Mouse (Mus musculus) heart, postnatal 0 days (tissue): ENCODE measurements around the gene Mark2. TPM values are rescaled to one million over a fixed set of nuclear protein-coding genes. Genes with fewer than 3 reads are reported as not detected.

Experiments used
- ATAC-seq: fragments of 200-750 bp; cut with Nextera tagmentation; 2 replicates; pipeline ENCODE4 v1.8.0; 2017; ENCODE audit warnings: low read depth, moderate number of reproducible peaks, moderate library complexity; ENCODE audit not compliant: insufficient read depth
- DNase-seq: peaks from one replicate; pipeline ENCODE4 v3.0.0-alpha.2; 2016; ENCODE audit warnings: low spot score
- H3K27ac ChIP-seq: fragments of 300-500 bp; sonication (generic); 2 replicates; pipeline ENCODE4 v1.5.1; 2014; ENCODE audit warnings: low read depth, mild to moderate bottlenecking
- H3K27me3 ChIP-seq: fragments of 300-500 bp; sonication (generic); 2 replicates; pipeline ENCODE4 v1.6.1; 2014; ENCODE audit warnings: low read length, mixed read lengths; ENCODE audit not compliant: control insufficient read depth, insufficient read depth
- H3K36me3 ChIP-seq: fragments of 300-500 bp; sonication (generic); replicated peaks from 2 replicates; pipeline ENCODE4 v1.6.1; 2014; ENCODE audit warnings: low read length, mixed read lengths; ENCODE audit not compliant: control insufficient read depth, insufficient read depth
- H3K4me1 ChIP-seq: fragments of 300-500 bp; sonication (generic); 2 replicates; pipeline ENCODE4 v1.6.1; 2014; ENCODE audit warnings: antibody characterized with exemption; ENCODE audit not compliant: control insufficient read depth, insufficient read depth
- H3K4me2 ChIP-seq: fragments of 300-500 bp; sonication (generic); 2 replicates; pipeline ENCODE4 v1.6.1; 2014; ENCODE audit warnings: low read depth, mild to moderate bottlenecking, low read length, moderate library complexity
- H3K4me3 ChIP-seq: fragments of 300-500 bp; sonication (generic); 2 replicates; pipeline ENCODE4 v1.5.1; 2014; ENCODE audit warnings: low read depth, low read length
- H3K9ac ChIP-seq: fragments of 300-500 bp; sonication (generic); replicated peaks from 2 replicates; pipeline ENCODE4 v1.6.1; 2014; ENCODE audit warnings: low read depth, low read length, mixed read lengths
- H3K9me3 ChIP-seq: fragments of 300-500 bp; sonication (generic); replicated peaks from 2 replicates; pipeline ENCODE4 v1.6.1; 2016; ENCODE audit warnings: low read length; ENCODE audit not compliant: control insufficient read depth
- CTCF ChIP-seq: IDR thresholded peaks from 2 replicates; pipeline ENCODE4 v1.5.1; 2016; ENCODE audit warnings: antibody characterized with exemption, control low read depth, low read depth
- EP300 ChIP-seq: IDR thresholded peaks from 2 replicates; pipeline ENCODE4 v1.6.1; 2016; ENCODE audit warnings: antibody characterized with exemption, low read depth
- WGBS: fragments of 180-500 bp; shearing (Covaris S2); extraction: QIAGEN DNeasy Blood & Tissue Kit; methylation state at CpG from one replicate; pipeline ENCODE4 v1.1.7; 2014; 5-methylcytosine and 5-hydroxymethylcytosine counted together
- polyA plus RNA-seq: library from polyadenylated mRNA; unstranded; fragments of >200 nt; fragmentation: Nextera tagmentation; extraction: Ambion mirVana; gene quantifications from 2 replicates; pipeline ENCODE4 v1.2.1, GENCODE M21; 2015
- total RNA-seq: library from RNA; depleted of rRNA; stranded (reverse); fragments of >200 nt; gene quantifications from 2 replicates; pipeline ENCODE4 v1.2.3, GENCODE M21; 2014; ENCODE audit warnings: low replicate concordance

The Mark2 gene
- total and polyA plus RNA-seq, 2 experiments from 2014 or later: 17.8 to 35.2 TPM

DNA sequence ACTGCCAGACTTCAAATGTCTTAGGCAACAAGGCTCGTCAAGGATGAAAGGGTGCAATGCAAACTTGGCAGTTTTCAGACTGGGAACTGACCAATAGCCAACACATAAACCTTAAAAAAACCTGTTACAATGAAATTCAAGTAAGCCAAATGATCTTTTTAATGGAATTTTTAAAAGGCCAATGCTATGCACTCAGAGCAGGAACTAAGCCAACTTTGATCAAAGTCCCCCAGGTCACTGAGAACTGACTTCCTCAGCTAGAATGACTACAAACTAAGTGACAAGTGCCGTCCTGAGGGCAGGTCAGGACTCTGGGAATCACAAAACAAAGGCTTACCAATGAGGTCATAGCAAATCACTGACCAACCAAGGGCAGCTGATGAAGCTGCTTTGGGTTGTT lies 21.5 kb downstream of the Mark2 start:
- H3K4me3 ChIP-seq: no peak overlapping the region
- H3K27me3 ChIP-seq: no peaks in the 10 kb centered on the region
- H3K4me1 ChIP-seq: peaks cover 2% of the 10 kb centered on the region; the same call in 1 of the 2 replicates
- no peak for DNase-seq
- H3K27ac ChIP-seq: no peak overlapping the region
- H3K9ac ChIP-seq: no peak overlapping the region
- TF ChIP-seq EP300: no peak
- no peak for TF ChIP-seq CTCF
- no peaks in the 10 kb centered on the region for H3K36me3 ChIP-seq
- no peaks in the 10 kb centered on the region for H3K9me3 ChIP-seq
- WGBS: 54% methylated on average over 2 of the region's 2 CpGs
- no peak for ATAC-seq
- no peak overlapping the region for H3K4me2 ChIP-seq

- H3K27ac ChIP-seq: no peak overlapping the region
- H3K27me3 ChIP-seq: no peaks in the 10 kb centered on the region
- DNase-seq: no peak
- H3K4me2 ChIP-seq: no peak overlapping the region
- H3K4me1 ChIP-seq: peaks cover 6% of the 10 kb centered on the region
- TF ChIP-seq CTCF (no peak), EP300 (no peak)
- H3K36me3 ChIP-seq: no peaks in the 10 kb centered on the region
- no peak overlapping the region for H3K9ac ChIP-seq
- H3K9me3 ChIP-seq: no peaks in the 10 kb centered on the region
- WGBS: 83% methylated on average over 4 of the region's 4 CpGs
- no peak for ATAC-seq
- H3K4me3 ChIP-seq: no peak overlapping the region
Measured at GRCm38 (mm10) chr19:7317716-7318115, 23.9 kb downstream of the Mark2 start.

- H3K36me3 ChIP-seq: no peaks in the 10 kb centered on the region
Measured at GRCm38 (mm10) chr19:7316822-7317221, 24.8 kb downstream of the Mark2 start.

GRCm38 (mm10) chr19:7315587-7315984 lies 26.1 kb downstream of the Mark2 start:
- Histone ChIP-seq H3K9ac (no peak overlapping the region), H3K4me1 (peaks cover 23% of the 10 kb centered on the region), H3K36me3 (no peaks in the 10 kb centered on the region), H3K27ac (no peak overlapping the region), H3K4me3 (no peak overlapping the region), H3K9me3 (no peaks in the 10 kb centered on the region), H3K4me2 (no peak overlapping the region), H3K27me3 (no peaks in the 10 kb centered on the region)
- no peak for TF ChIP-seq EP300
- TF ChIP-seq CTCF: no peak
- 93% methylated on average over 4 of the region's 4 CpGs for WGBS
- ATAC-seq: no peak
- DNase-seq: no peak

More at GRCm38 (mm10) chr19:7316822-7317221, 24.8 kb downstream of the Mark2 start:
- Histone ChIP-seq H3K4me1 (peaks cover 11% of the 10 kb centered on the region), H3K27me3 (no peaks in the 10 kb centered on the region), H3K4me2 (no peak overlapping the region), H3K9ac (no peak overlapping the region), H3K9me3 (no peaks in the 10 kb centered on the region), H3K4me3 (no peak overlapping the region), H3K27ac (no peak overlapping the region)
- DNase-seq (no peak), ATAC-seq (no peak)
- WGBS: 76% methylated on average over 4 of the region's 4 CpGs
- TF ChIP-seq EP300: no peak
- no peak for TF ChIP-seq CTCF

DNA sequence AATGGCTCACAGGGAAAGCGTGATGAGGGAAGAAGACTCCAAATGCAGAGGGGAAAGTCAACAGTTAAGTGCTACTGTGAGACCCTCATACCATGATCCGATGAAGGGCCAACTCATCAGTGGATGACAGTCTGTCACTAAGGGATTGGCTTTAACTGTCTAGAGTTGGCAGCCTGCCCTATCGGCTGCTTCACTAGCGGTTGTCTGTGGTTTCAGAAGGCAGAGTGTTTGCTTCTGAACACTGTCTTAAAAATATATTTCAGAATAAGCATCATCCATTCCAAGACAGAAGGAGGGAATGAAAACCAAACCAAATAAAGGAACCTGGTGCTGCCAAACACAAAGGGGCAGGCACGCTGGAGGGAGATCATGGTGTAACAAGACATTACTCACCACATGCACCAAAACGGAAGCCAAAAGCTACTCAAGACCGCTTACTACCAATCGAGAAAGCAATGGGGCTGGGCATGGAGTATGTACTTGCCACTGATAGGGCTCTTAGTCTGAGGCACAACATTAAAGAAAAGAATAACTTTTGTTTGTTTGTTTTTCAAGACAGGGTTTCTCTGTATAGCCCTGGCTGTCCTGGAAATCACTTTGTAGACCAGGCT lies 26.6 kb downstream of the Mark2 start:
- no peak overlapping the region for H3K4me3 ChIP-seq
- peaks cover 28% of the 10 kb centered on the region for H3K4me1 ChIP-seq
- ATAC-seq (no peak), DNase-seq (no peak)
- TF ChIP-seq EP300 (no peak), CTCF (no peak)
- no peak overlapping the region for H3K4me2 ChIP-seq
- no peak overlapping the region for H3K27ac ChIP-seq
- H3K9ac ChIP-seq: no peak overlapping the region
- no peaks in the 10 kb centered on the region for H3K36me3 ChIP-seq
- WGBS: 56% methylated on average over 8 of the region's 8 CpGs
- H3K27me3 ChIP-seq: no peaks in the 10 kb centered on the region
- H3K9me3 ChIP-seq: no peaks in the 10 kb centered on the region

DNA sequence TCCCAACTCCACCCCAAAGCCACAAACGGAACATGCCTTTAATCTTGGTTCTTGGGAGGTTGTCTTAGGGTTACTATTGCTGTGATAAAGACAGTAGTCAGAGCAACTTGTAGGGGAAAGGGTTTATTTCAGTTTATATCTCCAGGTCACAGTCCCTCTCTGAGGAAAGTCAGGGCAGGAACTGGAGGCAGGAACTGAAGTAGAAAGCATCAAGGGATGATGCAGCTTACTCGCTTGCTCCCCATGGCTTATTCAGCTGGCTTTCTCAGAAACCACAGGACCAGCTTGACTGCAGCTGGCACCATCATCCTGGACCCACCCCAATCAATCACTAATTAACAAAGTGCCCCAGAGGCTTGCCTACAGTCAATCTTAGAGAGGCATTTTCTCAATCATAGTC lies 28.0 kb downstream of the Mark2 start:
- Histone ChIP-seq H3K4me1 (peaks cover 42% of the 10 kb centered on the region), H3K9ac (no peak overlapping the region), H3K27ac (no peak overlapping the region), H3K36me3 (no peaks in the 10 kb centered on the region), H3K4me3 (no peak overlapping the region), H3K9me3 (no peaks in the 10 kb centered on the region), H3K27me3 (no peaks in the 10 kb centered on the region), H3K4me2 (no peak overlapping the region)
- no peak for DNase-seq
- no peak for ATAC-seq
- 76% methylated on average over 2 of the region's 2 CpGs for WGBS
- TF ChIP-seq CTCF: no peak
- no peak for TF ChIP-seq EP300
